8 mouse cellular contexts compared by ENCODE assay signal in genomic region chr1:161876553-161877447, GRCm38 (mm10). TPM values are rescaled to one million over a fixed set of nuclear protein-coding genes. Genes with fewer than 3 reads are reported as not detected.
DNase-seq lines count a peak whose midpoint lies in the region; ATAC-seq and TF ChIP-seq lines count a peak whose summit lies in the region.

TSS of gene Suco (minus strand) at chr1:161876682.

- peak; percentile 99 for ATAC-seq in embryonic facial prominence, embryonic 14.5 days (ENCODE audit: low read depth)
- ATAC-seq in limb, embryonic 13.5 days (ENCODE audit: low FRiP score, low read depth): peak; percentile 98
- ATAC-seq in midbrain, embryonic 16.5 days: peak; percentile 99

- TF ChIP-seq POLR2A in heart, adult 2 months (IDR thresholded peaks at IDR 0.05; ENCODE audit: insufficient read depth, low read depth, low read length): peak; percentile 59

- H3K4me1 ChIP-seq in embryonic facial prominence, embryonic 14.5 days (ENCODE audit: control insufficient read depth, insufficient read depth, low read length): peaks cover 20% of the 10 kb centered on the region
- H3K4me1 ChIP-seq in heart, adult 2 months (ENCODE audit: control insufficient read depth, insufficient read depth, low read length): peaks cover 2% of the 10 kb centered on the region; the same call in 1 of the 2 replicates
- H3K4me1 ChIP-seq in limb, embryonic 13.5 days: peaks cover 27% of the 10 kb centered on the region
- H3K4me1 ChIP-seq in midbrain, embryonic 16.5 days (ENCODE audit: control insufficient read depth, insufficient read depth, low read length): peaks cover 33% of the 10 kb centered on the region

- intact Hi-C loops in heart, adult 2 months (cut with DNase I): loop anchor here (5.0 kb wide), 3 partner anchors 91 to 1664 kb away; partner anchors contain the start of genes Cacybp, Mettl13 and Pigc

- H3K36me3 ChIP-seq in embryonic facial prominence, embryonic 14.5 days (ENCODE audit: control insufficient read depth, insufficient read depth, low read length): no peaks in the 10 kb centered on the region
- 0 out of 2 replicates have a peak, but pooled peaks cover 3% of the 10 kb centered on the region for H3K36me3 ChIP-seq in heart, adult 2 months (ENCODE audit: control insufficient read depth, insufficient read depth, low read length)
- no peaks in the 10 kb centered on the region for H3K36me3 ChIP-seq in limb, embryonic 13.5 days
- H3K36me3 ChIP-seq in midbrain, embryonic 16.5 days (ENCODE audit: control insufficient read depth, insufficient read depth, low read length): no peaks in the 10 kb centered on the region

- peak; percentile 99 for DNase-seq in 3T3-L1 (ENCODE audit: low read depth, low spot score)
- DNase-seq in adrenal gland, postnatal 4 days (ENCODE audit: low spot score in 2 of 2): peak; percentile 90 to 98
- peak; percentile 100 for DNase-seq in embryonic facial prominence, embryonic 14.5 days (ENCODE audit: low spot score)
- DNase-seq in heart, adult 2 months: peak; percentile 98 to 100
- DNase-seq in kidney, adult 8-10 months: peak; percentile 100
- peak; percentile 97 to 100 for DNase-seq in spleen, postnatal 10 days (ENCODE audit: low spot score in 2 of 2)

- TF ChIP-seq EP300 in heart, adult 2 months (IDR thresholded peaks at IDR 0.05; ENCODE audit: insufficient read depth, low read depth, low read length): peak; percentile 68

- peak within 1 kb of the TSS; percentile 87 for H3K4me2 ChIP-seq in embryonic facial prominence, embryonic 14.5 days (ENCODE audit: low read depth, low read length)
- H3K4me2 ChIP-seq in limb, embryonic 13.5 days (replicated peaks): peak within 1 kb of the TSS; percentile 85
- peak within 1 kb of the TSS; percentile 95 for H3K4me2 ChIP-seq in midbrain, embryonic 16.5 days (ENCODE audit: low read length)

- TF ChIP-seq CTCF in heart, adult 2 months (IDR thresholded peaks at IDR 0.05): peak; percentile 45

- WGBS in embryonic facial prominence, embryonic 14.5 days: 0% methylated on average over 24 of the region's 74 CpGs
- 1% methylated on average over 74 of the region's 74 CpGs for WGBS in heart, adult 2 months
- under 1% methylated on average over 66 of the region's 74 CpGs for WGBS in limb, embryonic 13.5 days
- WGBS in midbrain, embryonic 16.5 days: under 1% methylated on average over 65 of the region's 74 CpGs

- H3K9ac ChIP-seq in embryonic facial prominence, embryonic 14.5 days (ENCODE audit: low read depth, low read length): peak within 1 kb of the TSS; percentile 92
- peak within 1 kb of the TSS; percentile 89 for H3K9ac ChIP-seq in heart, adult 2 months (ENCODE audit: low read depth, low read length)
- peak within 1 kb of the TSS; percentile 95 for H3K9ac ChIP-seq in limb, embryonic 13.5 days
- peak within 1 kb of the TSS; percentile 93 for H3K9ac ChIP-seq in midbrain, embryonic 16.5 days (ENCODE audit: low read depth, low read length)

- no peaks in the 10 kb centered on the region for H3K79me2 ChIP-seq in heart, adult 2 months (replicated peaks; ENCODE audit: control insufficient read depth, insufficient read depth, low read length)

- H3K27me3 ChIP-seq in embryonic facial prominence, embryonic 14.5 days (replicated peaks; ENCODE audit: control insufficient read depth, insufficient read depth, low read length): no peaks in the 10 kb centered on the region
- no peaks in the 10 kb centered on the region for H3K27me3 ChIP-seq in heart, adult 2 months (ENCODE audit: control insufficient read depth, insufficient read depth, low read length)
- H3K27me3 ChIP-seq in limb, embryonic 13.5 days: no peaks in the 10 kb centered on the region
- H3K27me3 ChIP-seq in midbrain, embryonic 16.5 days (ENCODE audit: control insufficient read depth, insufficient read depth, low read depth, low read length): no peaks in the 10 kb centered on the region

- H3K9me3 ChIP-seq in embryonic facial prominence, embryonic 14.5 days (ENCODE audit: control insufficient read depth, low read length): no peaks in the 10 kb centered on the region
- no peaks in the 10 kb centered on the region for H3K9me3 ChIP-seq in limb, embryonic 13.5 days
- no peaks in the 10 kb centered on the region for H3K9me3 ChIP-seq in midbrain, embryonic 16.5 days (replicated peaks; ENCODE audit: control insufficient read depth, low read length, poor library complexity, severe bottlenecking)

- peak within 1 kb of the TSS; percentile 87 for H3K4me3 ChIP-seq in embryonic facial prominence, embryonic 14.5 days (ENCODE audit: low read depth, low read length)
- peak within 1 kb of the TSS; percentile 94 for H3K4me3 ChIP-seq in heart, adult 2 months
- H3K4me3 ChIP-seq in limb, embryonic 13.5 days: peak within 1 kb of the TSS; percentile 91
- H3K4me3 ChIP-seq in midbrain, embryonic 16.5 days (ENCODE audit: low read depth, low read length): peak within 1 kb of the TSS; percentile 91

- H3K27ac ChIP-seq in embryonic facial prominence, embryonic 14.5 days (replicated peaks; ENCODE audit: low read depth, low read length): peak within 1 kb of the TSS; percentile 98
- H3K27ac ChIP-seq in heart, adult 2 months: peak within 1 kb of the TSS; percentile 92
- H3K27ac ChIP-seq in limb, embryonic 13.5 days: peak within 1 kb of the TSS; percentile 97
- H3K27ac ChIP-seq in midbrain, embryonic 16.5 days (ENCODE audit: low read length): peak within 1 kb of the TSS; percentile 98

RNA-seq across cellular contexts. Expression of gene Suco, which starts in this region (rescaled TPM):
- 10 to 100 TPM; 45.6 to 50.3 TPM for total RNA-seq in adrenal gland, postnatal 4 days (2021)
- 27.6 and 28.7 TPM in 2 replicates for polyA plus RNA-seq in embryonic facial prominence, embryonic 14.5 days (2014; fragmentation: Nextera tagmentation; extraction: Ambion mirVana)
- 10 to 100 TPM; 13.8 to 15.1 TPM for total RNA-seq in heart, adult 2 months (2021)
- polyA plus RNA-seq in heart, adult 2 months (2012; rRNA removed): 2.6 and 4.2 TPM in 2 replicates
- polyA plus RNA-seq in limb, embryonic 13.5 days (2015; fragmentation: Nextera tagmentation; extraction: Ambion mirVana): 29.3 and 40.2 TPM in 2 replicates
- polyA plus RNA-seq in midbrain, embryonic 16.5 days (2015; fragmentation: Nextera tagmentation; extraction: Ambion mirVana): 20.9 and 22.6 TPM in 2 replicates

Comparison
In these comparisons a context has a peak if more than half of its experiments do, and no peak if none do; other contexts are left out.
1. Peak in every context shown above with its lines: DNase-seq, ATAC-seq, H3K4me3 ChIP-seq and H3K27ac ChIP-seq.